Mouse (Mus musculus) forebrain, embryonic 16.5 days (tissue): ENCODE results near the gene Ston2. TPM values are rescaled to one million over a fixed set of nuclear protein-coding genes. Genes with fewer than 3 reads are reported as not detected.

ENCODE experiments used
- ATAC-seq: fragments of 200-750 bp; cut with Nextera tagmentation; 2 replicates; pipeline ENCODE4 v1.8.0; 2017; ENCODE audit warnings: mild to moderate bottlenecking, moderate library complexity
- H3K27ac ChIP-seq: fragments of 300-500 bp; sonication (generic); 2 replicates; pipeline ENCODE4 v1.5.1; 2014; ENCODE audit warnings: low read length, control low read depth
- H3K27me3 ChIP-seq: fragments of 300-500 bp; sonication (generic); replicated peaks from 2 replicates; pipeline ENCODE4 v1.6.1; 2014; ENCODE audit warnings: low read length; ENCODE audit not compliant: control insufficient read depth, insufficient read depth
- H3K36me3 ChIP-seq: fragments of 300-500 bp; sonication (generic); 2 replicates; pipeline ENCODE4 v1.6.1; 2014; ENCODE audit not compliant: control insufficient read depth, insufficient read depth
- H3K4me1 ChIP-seq: fragments of 300-500 bp; sonication (generic); replicated peaks from 2 replicates; pipeline ENCODE4 v1.6.1; 2014; ENCODE audit warnings: low read length; ENCODE audit not compliant: control insufficient read depth, insufficient read depth
- H3K4me2 ChIP-seq: fragments of 300-500 bp; sonication (generic); 2 replicates; pipeline ENCODE4 v1.6.1; 2014; ENCODE audit warnings: mild to moderate bottlenecking, low read length, control low read depth
- H3K4me3 ChIP-seq: fragments of 300-500 bp; sonication (generic); replicated peaks from 2 replicates; pipeline ENCODE4 v1.5.1; 2014; ENCODE audit warnings: mild to moderate bottlenecking, low read length, control low read depth
- H3K9ac ChIP-seq: fragments of 300-500 bp; sonication (generic); replicated peaks from 2 replicates; pipeline ENCODE4 v1.6.1; 2014; ENCODE audit warnings: low read depth, low read length, control low read depth
- H3K9me3 ChIP-seq: fragments of 300-500 bp; sonication (generic); 2 replicates; pipeline ENCODE4 v1.6.1; 2016; ENCODE audit warnings: low read length; ENCODE audit not compliant: control insufficient read depth
- WGBS: fragments of 180-500 bp; shearing (Covaris S2); extraction: QIAGEN DNeasy Blood & Tissue Kit; methylation state at CpG from one replicate; pipeline ENCODE4 v1.1.7; 2014; 5-methylcytosine and 5-hydroxymethylcytosine counted together
- polyA plus RNA-seq: library from polyadenylated mRNA; unstranded; fragments of >200 nt; fragmentation: Nextera tagmentation; extraction: Ambion mirVana; gene quantifications from 2 replicates; pipeline ENCODE4 v1.2.1, GENCODE M21; 2015

Ston2 gene
- polyA plus RNA-seq, 1 experiment from 2014 or later, result 6.4 TPM

- H3K4me2 ChIP-seq, result no peak overlapping the region
- no peak overlapping the region for H3K27ac ChIP-seq
- H3K27me3 ChIP-seq, result no peaks in the 10 kb centered on the region
- WGBS, result 94% methylated on average over 3 of the region's 3 CpGs
- H3K9me3 ChIP-seq, result no peaks in the 10 kb centered on the region
- H3K4me3 ChIP-seq, result no peak overlapping the region
- no peaks in the 10 kb centered on the region; the same call in 1 of the 2 replicates for H3K4me1 ChIP-seq
- no peaks in the 10 kb centered on the region for H3K36me3 ChIP-seq
- H3K9ac ChIP-seq, result no peak overlapping the region
- ATAC-seq, result no peak
Measured at GRCm38 (mm10) chr12:91666607-91667006, 121.6 kb downstream of the Ston2 start.

- Histone ChIP-seq H3K9ac (no peak overlapping the region), H3K27me3 (no peaks in the 10 kb centered on the region), H3K36me3 (no peaks in the 10 kb centered on the region), H3K4me3 (no peak overlapping the region), H3K27ac (no peak overlapping the region), H3K9me3 (no peaks in the 10 kb centered on the region), H3K4me1 (no peaks in the 10 kb centered on the region; the same call in 1 of the 2 replicates), H3K4me2 (no peak overlapping the region)
- WGBS, result 91% methylated on average over 5 of the region's 5 CpGs
- no peak for ATAC-seq
Measured at GRCm38 (mm10) chr12:91665431-91665830, 122.8 kb downstream of the Ston2 start.

DNA sequence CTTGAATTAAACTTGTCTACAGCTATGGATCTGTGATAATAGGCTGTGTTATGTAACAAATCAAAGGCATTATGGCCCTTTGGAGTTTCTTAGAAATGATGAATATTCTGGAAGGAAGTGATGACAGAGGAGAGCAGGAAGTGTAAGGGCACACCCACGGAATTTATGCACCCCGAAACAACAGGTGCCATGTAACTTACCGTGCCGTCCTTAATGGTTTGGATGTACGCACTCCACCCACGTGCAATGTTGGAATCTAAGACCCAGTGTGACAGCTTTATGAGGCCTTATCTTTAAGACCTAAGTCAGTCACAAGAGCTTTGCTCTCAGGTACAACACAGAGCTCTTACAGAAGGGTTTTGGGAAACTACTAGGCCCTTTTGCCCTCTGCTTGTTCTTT lies 124.9 kb downstream of the Ston2 start:
- Histone ChIP-seq H3K4me3 (no peak overlapping the region), H3K36me3 (no peaks in the 10 kb centered on the region), H3K4me2 (no peak overlapping the region), H3K9ac (no peak overlapping the region), H3K4me1 (no peaks in the 10 kb centered on the region; the same call in 1 of the 2 replicates), H3K9me3 (no peaks in the 10 kb centered on the region), H3K27me3 (no peaks in the 10 kb centered on the region), H3K27ac (no peak overlapping the region)
- 93% methylated on average over 6 of the region's 6 CpGs for WGBS
- ATAC-seq, result no peak

GRCm38 (mm10) chr12:91662844-91663243 lies 125.3 kb downstream of the Ston2 start:
- no peak for ATAC-seq
- 75% methylated on average over 4 of the region's 4 CpGs for WGBS

GRCm38 (mm10) chr12:91660640-91661417 lies 127.4 kb downstream of the Ston2 start:
- WGBS, result 92% methylated on average over 12 of the region's 12 CpGs
- Histone ChIP-seq H3K27ac (no peak overlapping the region), H3K27me3 (no peaks in the 10 kb centered on the region), H3K4me2 (no peak overlapping the region), H3K4me1 (no peaks in the 10 kb centered on the region), H3K36me3 (no peaks in the 10 kb centered on the region), H3K9ac (no peak overlapping the region), H3K4me3 (no peak overlapping the region), H3K9me3 (no peaks in the 10 kb centered on the region)
- no peak for ATAC-seq

More at GRCm38 (mm10) chr12:91662844-91663243, 125.3 kb downstream of the Ston2 start:
- no peaks in the 10 kb centered on the region for H3K9me3 ChIP-seq
- no peak overlapping the region for H3K27ac ChIP-seq
- H3K4me3 ChIP-seq, result no peak overlapping the region
- no peak overlapping the region for H3K4me2 ChIP-seq
- no peaks in the 10 kb centered on the region for H3K36me3 ChIP-seq
- no peaks in the 10 kb centered on the region for H3K27me3 ChIP-seq
- no peaks in the 10 kb centered on the region; the same call in 1 of the 2 replicates for H3K4me1 ChIP-seq
- no peak overlapping the region for H3K9ac ChIP-seq

- Histone ChIP-seq H3K4me3 (no peak overlapping the region), H3K27ac (no peak overlapping the region), H3K4me2 (no peak overlapping the region), H3K4me1 (peaks cover 4% of the 10 kb centered on the region; the same call in 1 of the 2 replicates), H3K9ac (no peak overlapping the region), H3K36me3 (no peaks in the 10 kb centered on the region), H3K9me3 (no peaks in the 10 kb centered on the region), H3K27me3 (no peaks in the 10 kb centered on the region)
- ATAC-seq, result 0 out of 2 replicates have a peak, but pooled peaks have one; percentile 50
- 47% methylated on average over 3 of the region's 3 CpGs for WGBS
Measured at GRCm38 (mm10) chr12:91654399-91655122, 133.6 kb downstream of the Ston2 start.

DNA sequence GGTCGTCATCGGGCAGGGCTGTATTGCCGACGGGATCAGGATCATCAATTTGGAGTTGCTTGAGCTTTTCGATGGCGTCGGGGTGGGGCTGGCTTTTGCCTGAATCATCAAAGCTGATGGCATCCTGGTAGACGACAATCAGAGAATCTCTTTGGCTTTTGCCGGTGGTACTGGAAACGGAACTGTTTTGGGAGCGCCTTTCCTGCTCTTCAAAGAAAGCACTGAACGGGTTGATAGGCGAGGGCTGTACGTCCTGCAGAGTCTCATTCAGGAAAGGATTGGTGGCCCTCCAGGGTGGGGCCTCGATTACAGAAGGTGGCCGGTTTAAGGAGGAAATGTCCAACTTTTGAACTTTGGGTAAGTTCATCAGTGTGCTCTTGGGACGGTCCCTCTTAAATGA lies 139.8 kb downstream of the Ston2 start:
- Histone ChIP-seq H3K4me3 (no peak overlapping the region), H3K27me3 (no peaks in the 10 kb centered on the region), H3K9ac (no peak overlapping the region), H3K27ac (no peak overlapping the region), H3K4me2 (no peak overlapping the region), H3K9me3 (no peaks in the 10 kb centered on the region), H3K36me3 (no peaks in the 10 kb centered on the region), H3K4me1 (0 out of 2 replicates have a peak, but pooled peaks cover 3% of the 10 kb centered on the region)
- no peak for ATAC-seq
- 96% methylated on average over 17 of the region's 17 CpGs for WGBS

DNA sequence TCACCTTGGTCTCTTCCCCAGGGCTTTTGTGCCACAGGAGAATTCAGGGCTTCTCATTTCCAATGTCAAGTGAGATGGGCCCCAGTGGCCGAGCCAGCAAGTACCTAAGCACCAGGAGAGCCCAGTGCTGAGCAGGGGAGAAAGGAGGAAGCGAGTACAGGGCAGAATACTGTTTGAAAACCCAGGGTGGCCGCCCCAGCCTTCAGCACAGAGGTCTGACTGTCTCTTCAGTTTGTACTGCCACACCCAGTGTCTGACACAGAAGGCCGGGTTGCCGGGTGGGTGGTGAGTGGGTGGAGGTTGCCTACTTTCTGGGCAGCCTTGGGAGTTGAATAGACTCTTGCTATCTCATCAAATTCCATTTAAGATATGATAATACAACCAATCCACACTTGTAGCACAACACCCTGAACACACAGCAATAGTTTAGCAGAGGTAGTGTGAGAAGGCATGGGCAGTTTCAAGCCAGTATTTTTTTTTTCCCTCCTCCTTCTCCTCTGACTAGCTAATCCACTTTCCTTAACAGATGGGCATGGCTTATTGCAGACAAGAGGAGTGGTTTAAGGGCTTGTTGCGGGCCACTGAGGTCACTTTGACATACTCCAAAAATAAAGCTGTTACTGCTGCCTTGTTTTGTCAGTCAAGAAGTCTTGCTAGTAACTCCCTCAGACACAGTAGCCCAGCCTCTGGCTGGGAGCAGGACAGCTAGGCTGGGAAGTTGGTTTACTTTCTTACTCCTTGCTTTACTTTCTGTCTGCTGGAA lies 142.6 kb downstream of the Ston2 start:
- 92% methylated on average over 6 of the region's 6 CpGs for WGBS
- H3K36me3 ChIP-seq, result no peaks in the 10 kb centered on the region
- no peak for ATAC-seq

GRCm38 (mm10) chr12:91643221-91643620 lies 145.0 kb downstream of the Ston2 start:
- Histone ChIP-seq H3K4me2 (no peak overlapping the region), H3K27ac (no peak overlapping the region), H3K36me3 (no peaks in the 10 kb centered on the region), H3K9me3 (no peaks in the 10 kb centered on the region), H3K27me3 (no peaks in the 10 kb centered on the region), H3K4me1 (peaks cover 24% of the 10 kb centered on the region), H3K4me3 (no peak overlapping the region), H3K9ac (no peak overlapping the region)
- WGBS, result 39% methylated on average over 7 of the region's 7 CpGs
- ATAC-seq, result peak; percentile 54

More for the DNA sequence above, 142.6 kb downstream of the Ston2 start:
- Histone ChIP-seq H3K9me3 (no peaks in the 10 kb centered on the region), H3K4me1 (peaks cover 24% of the 10 kb centered on the region), H3K27me3 (no peaks in the 10 kb centered on the region), H3K4me2 (no peak overlapping the region), H3K4me3 (no peak overlapping the region), H3K9ac (no peak overlapping the region), H3K27ac (no peak overlapping the region)
